Mouse (Mus musculus) thymus, postnatal 10 days (tissue): ENCODE measurements around the gene Fem1b.
"Not testable (repeated sequence)": the region's sequence is repeated elsewhere in the genome, so short reads cannot be mapped to it uniquely, and the experiment has no call there.

Source experiments
- DNase-seq, 2 experiments: peaks; one replicate each; pipeline ENCODE4 v3.0.0; 2021; ENCODE audit warnings: low spot score in 2 of 2

Fem1b gene

DNA sequence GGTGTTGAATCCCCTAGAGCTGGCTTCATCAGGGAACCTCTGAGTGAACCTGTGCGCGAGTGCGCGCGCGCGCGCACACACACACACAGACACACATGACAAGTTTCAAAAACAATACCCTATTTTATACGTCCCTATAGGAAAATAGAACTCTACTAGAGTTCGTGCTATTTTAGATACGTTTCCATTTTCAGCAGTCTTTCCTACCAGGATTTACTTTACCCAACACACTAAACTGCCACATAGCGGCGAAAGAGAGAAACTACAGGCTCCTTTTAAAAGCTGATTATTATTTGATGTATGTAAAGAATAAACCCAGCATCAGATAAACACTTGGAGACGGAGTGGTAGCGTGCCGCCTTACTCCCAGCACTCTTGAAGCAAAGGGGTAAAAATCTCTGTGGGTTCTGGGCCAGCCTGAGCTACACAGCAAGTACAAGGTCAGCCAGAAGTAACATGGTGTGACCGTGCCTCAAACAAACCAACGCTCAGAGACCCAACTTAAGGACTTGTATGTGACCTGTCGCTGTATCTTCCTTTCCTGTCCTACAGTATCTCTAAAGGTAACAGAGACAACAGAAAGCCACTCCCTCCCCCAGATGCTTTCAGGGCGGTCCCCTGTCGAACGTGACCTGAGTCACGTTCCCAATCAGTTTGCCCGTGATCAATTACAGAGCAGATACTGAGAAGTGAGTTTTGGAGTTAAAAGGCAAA, 16.4 kb upstream of the Fem1b start:
- no peak for DNase-seq

DNA sequence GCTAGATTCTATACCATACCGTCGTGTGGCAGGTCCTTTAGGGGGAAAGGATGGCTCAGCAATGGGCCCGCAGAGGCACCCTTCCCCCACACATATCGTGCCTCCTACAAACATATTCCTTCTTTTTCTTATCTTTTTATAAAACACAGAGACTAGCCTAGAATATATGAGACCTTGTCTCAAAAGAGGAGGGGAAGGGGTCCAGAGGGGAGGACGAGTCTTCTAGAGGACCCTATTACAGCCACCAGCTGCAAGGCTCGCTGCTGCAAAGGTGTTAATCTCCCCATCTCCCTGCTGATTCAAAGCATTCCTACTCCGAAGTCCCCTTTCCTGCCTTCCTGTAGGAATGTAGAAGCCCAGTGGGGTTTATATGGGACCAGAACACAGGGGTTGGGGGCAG, 14.7 kb upstream of the Fem1b start:
- no peak for DNase-seq

GRCm38 (mm10) chr9:62825791-62826393, 14.2 kb upstream of the Fem1b start:
- peak in 1 of 2 experiments; percentile 27 for DNase-seq

GRCm38 (mm10) chr9:62821811-62822210, 10.1 kb upstream of the Fem1b start:
- DNase-seq = no peak

- no peak for DNase-seq
Measured at GRCm38 (mm10) chr9:62820829-62821228, 9.1 kb upstream of the Fem1b start.

- DNase-seq = not testable (repeated sequence)
Measured at GRCm38 (mm10) chr9:62819910-62820309, 8.2 kb upstream of the Fem1b start.

DNA sequence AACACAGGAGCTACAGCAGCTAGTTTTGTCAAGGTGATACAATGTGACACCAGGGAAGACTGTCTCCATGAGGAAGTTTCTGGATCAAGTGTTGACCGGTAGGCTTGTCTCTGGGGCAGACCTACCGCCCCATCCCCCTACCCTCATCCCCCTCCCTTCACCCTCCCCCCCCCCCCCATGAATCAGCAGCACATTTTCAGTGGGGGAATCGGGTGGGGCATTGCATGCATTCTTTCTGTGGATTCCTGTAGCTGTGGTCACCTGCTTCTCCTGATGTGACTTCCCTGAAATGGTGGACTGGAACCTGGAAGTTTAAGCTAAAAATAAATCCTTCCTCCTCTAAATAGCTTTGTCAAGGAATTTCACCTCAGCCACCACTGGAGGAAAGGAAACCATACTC, 7.8 kb upstream of the Fem1b start:
- DNase-seq = no peak

DNA sequence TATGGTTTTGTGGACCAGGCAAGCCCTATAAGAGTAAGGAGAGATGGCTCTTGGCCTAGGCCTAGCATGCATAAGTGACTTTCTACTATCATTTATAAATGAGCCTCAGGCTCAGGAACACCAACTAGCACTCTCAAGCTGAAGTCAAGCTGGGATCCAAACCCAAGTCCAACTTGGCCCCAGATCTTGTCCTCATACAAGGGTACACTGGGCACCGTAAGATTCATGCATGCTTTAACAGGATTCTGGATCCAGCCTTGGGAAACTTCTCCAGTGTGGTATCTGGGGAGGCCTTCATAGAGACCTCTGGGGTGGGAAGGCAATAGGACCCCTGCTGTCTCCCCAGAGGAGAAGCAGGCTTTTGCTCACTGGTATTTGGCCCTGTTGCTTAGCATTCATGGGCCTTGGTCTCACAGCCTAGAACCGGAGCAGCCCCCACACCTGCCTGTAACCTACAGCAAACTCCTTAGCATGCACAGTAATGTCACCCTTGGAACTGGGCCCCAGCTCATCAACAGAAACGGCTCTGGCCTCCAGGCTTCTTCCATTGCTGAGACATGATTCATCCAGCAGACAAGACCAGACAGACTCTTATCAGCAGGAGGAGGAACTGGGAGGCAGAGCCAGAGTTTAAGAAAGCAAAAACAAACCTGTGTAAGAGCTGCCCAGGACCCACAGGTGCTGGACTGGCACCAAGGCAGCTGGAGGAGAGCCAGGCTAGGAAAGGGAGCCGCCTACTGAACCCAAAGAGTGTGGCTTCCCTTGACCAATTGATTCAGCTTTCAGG, 6.3 kb upstream of the Fem1b start:
- DNase-seq = no peak

DNA sequence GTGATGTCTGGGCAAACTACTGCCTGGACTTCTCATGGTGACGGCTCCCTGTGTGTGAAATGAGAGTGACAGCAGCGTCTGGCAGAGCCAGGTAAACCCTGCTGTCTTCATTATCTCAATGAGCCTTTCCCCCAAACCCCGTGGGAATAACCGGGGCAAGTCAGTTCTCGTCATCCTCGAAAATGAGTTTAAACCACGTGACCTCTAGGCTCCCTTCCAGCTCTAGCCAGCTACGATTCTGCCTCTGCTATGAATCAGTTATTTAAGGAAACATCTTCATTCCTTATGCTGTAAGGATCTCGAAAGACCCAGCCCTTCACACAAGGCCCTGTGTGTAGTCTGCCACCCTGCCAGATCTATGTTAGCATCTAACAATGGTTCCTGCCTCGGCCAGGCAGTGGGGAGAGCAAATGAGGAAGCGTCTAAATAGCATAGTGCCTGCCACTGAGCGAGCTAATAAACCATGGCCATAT, 5.4 kb upstream of the Fem1b start:
- DNase-seq = no peak

- DNase-seq = no peak
Measured at GRCm38 (mm10) chr9:62816323-62817098, 4.8 kb upstream of the Fem1b start.

- no peak for DNase-seq
Measured at GRCm38 (mm10) chr9:62814751-62815150, 3.0 kb upstream of the Fem1b start.

GRCm38 (mm10) chr9:62812216-62813049, 699 bp upstream of the Fem1b start:
- DNase-seq = no peak

DNA sequence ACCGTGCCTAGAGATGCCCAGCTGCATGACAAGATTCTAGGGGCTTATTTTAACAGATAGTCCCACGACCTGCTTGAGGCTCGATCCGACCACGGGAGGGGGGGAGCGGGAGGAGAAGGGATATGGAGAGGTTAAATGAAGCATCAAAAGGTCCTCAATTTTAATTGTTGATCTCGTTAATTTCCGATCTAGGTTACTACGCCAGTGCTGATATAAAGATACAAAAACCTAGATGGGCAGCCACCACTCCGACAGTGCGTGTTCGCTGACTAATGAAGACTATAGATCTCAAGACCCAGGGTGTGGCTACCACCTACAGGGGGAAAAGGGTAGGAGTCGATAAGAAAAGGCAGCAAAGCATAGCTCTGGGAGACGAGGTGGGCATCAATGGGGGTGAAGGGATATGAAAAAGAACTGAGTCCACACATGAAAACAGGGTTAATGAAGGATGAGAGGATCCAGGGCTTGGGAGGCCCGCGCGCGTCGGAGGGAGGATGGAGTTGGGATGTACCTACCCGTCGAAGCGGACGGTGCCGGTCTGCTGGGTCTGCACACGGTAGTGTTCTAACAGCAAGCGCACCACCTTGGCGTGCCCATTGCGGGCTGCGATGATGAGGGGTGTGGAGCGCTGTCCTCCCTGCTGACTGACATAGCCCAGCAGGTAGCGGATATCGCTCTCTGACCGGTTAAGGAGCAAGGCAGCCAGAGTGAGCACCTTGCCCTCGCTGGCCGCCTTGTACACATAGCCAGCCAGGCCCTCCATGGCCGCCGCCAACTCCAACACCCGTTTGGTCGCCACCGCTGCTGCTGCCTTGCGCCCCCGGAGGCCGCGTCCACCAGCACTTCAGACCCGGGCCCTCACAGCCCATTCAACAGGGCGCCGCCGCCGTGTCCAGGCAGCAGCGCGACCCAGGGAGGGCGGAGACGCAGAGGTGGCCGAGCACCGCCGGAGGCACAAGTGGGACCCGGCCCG, 905 bp downstream of the Fem1b start:
- peak; percentile 9 to 17 for DNase-seq

GRCm38 (mm10) chr9:62810095-62810494, 1.6 kb downstream of the Fem1b start:
- no peak for DNase-seq

GRCm38 (mm10) chr9:62799218-62799617, 12.5 kb downstream of the Fem1b start:
- DNase-seq = not testable (repeated sequence)

DNA sequence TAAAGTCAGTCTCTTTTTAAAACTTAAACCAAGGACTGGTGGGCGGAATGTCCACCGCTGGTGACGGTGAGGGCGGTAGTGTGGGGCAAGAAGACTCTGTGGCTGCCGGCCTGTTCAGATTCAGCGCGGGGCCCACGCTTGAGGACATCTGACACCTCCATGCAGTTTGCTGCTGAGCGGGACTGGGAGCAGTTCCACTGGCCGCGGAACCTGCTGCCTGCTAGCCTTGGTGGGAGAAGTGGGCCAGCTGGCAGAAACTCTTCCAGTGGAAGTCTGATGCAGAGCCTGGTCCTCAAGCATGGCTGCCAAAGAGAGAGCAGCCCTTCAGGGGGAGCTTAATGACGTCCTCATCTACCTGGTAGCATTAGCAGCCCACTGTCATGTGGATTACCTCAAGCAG, 21.9 kb downstream of the Fem1b start:
- no peak for DNase-seq

DNA sequence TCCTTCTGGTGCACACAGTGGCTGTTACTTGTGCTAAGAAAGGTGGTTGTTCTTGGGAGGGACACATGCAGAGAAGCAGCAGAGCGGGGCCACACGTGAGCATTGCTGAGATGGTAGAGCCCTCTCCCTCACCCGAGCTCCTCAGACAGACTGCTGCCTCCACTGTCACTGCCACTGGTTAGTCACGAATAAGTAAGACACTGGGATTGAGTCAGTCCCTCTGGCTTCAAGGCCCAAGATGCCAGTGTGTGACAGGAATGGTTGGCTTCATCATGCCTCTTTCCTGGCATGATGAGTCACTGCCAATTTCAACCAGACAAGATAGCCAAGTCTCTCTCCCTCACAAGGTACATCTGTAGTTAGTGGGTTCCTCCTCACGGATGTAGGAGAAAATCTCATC, 25.0 kb downstream of the Fem1b start:
- no peak for DNase-seq

GRCm38 (mm10) chr9:62784233-62784632, 27.5 kb downstream of the Fem1b start:
- DNase-seq = no peak

DNA sequence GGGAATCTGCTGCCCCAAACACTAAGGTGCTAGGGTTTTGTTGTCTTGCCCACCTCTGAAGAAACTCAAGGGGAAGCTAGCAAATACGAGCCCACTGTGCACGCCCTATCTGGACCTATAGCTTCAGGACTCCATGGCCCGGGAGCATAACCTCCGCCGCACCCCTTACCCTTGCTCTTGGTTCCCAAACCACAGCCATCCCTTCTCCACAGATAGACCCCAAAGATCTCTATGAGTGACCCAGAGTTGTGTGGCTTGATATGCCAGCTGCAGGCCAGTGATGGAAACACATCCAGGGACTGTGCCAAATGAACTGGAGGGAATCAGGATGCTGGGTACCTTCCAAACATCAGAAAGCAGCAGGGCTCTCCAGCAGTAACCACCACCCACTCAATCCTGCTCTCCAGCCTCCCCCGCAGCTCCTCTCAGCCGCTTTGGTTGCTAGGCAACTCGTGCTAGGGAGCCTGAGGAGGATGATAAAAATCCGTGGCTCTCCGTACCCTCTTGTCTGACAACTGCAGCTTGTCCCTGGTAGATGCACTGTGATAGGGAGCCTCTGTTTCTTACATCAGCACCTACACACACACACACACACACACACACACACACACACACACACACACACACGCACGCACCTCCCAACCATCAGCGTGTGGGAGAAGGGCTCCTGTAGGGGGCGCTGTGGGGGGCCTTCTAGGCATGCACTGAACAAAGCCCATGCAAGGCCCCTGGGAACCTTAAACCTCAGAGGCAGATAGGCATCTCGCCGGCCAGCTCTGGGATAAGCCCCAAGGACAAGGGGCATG, 28.6 kb downstream of the Fem1b start:
- DNase-seq = no peak
